Mouse (Mus musculus) heart, embryonic 16.5 days (tissue): ENCODE results near the gene Il31. TPM values are rescaled to one million over a fixed set of nuclear protein-coding genes. Genes with fewer than 3 reads are reported as not detected.

ENCODE experiments used
- ATAC-seq: fragments of 200-750 bp; cut with Nextera tagmentation; replicated peaks from 2 replicates; pipeline ENCODE4 v1.8.0; 2017; ENCODE audit warnings: moderate number of reproducible peaks; ENCODE audit not compliant: insufficient read depth, low FRiP score; ENCODE audit errors: extremely low read depth
- H3K27ac ChIP-seq: fragments of 300-500 bp; sonication (generic); 2 replicates; pipeline ENCODE4 v1.5.1; 2014; ENCODE audit warnings: mild to moderate bottlenecking, low read length, control low read depth, moderate library complexity
- H3K27me3 ChIP-seq: fragments of 300-500 bp; sonication (generic); 2 replicates; pipeline ENCODE4 v1.6.1; 2014; ENCODE audit warnings: low read length, mixed read lengths; ENCODE audit not compliant: control insufficient read depth, insufficient read depth
- H3K36me3 ChIP-seq: fragments of 300-500 bp; sonication (generic); 2 replicates; pipeline ENCODE4 v1.6.1; 2014; ENCODE audit not compliant: control insufficient read depth, insufficient read depth
- H3K4me1 ChIP-seq: fragments of 300-500 bp; sonication (generic); 2 replicates; pipeline ENCODE4 v1.6.1; 2014; ENCODE audit warnings: low read length, mixed read lengths; ENCODE audit not compliant: control insufficient read depth, insufficient read depth
- H3K4me2 ChIP-seq: fragments of 300-500 bp; sonication (generic); 2 replicates; pipeline ENCODE4 v1.6.1; 2014; ENCODE audit warnings: low read depth, mild to moderate bottlenecking, control low read depth, low read length
- H3K4me3 ChIP-seq: fragments of 300-500 bp; sonication (generic); 2 replicates; pipeline ENCODE4 v1.5.1; 2014; ENCODE audit warnings: mild to moderate bottlenecking, control low read depth, low read length
- H3K9ac ChIP-seq: fragments of 300-500 bp; sonication (generic); 2 replicates; pipeline ENCODE4 v1.6.1; 2014; ENCODE audit warnings: low read length, control low read depth
- H3K9me3 ChIP-seq: fragments of 300-500 bp; sonication (generic); replicated peaks from 2 replicates; pipeline ENCODE4 v1.6.1; 2016; ENCODE audit warnings: low read length; ENCODE audit not compliant: control insufficient read depth
- WGBS: fragments of 180-500 bp; shearing (Covaris S2); extraction: QIAGEN DNeasy Blood & Tissue Kit; methylation state at CpG from one replicate; pipeline ENCODE4 v1.1.7; 2014; 5-methylcytosine and 5-hydroxymethylcytosine counted together
- microRNA-seq: library from miRNA; unstranded; fragments of <30 nt; microRNA quantifications from one replicate; pipeline ENCODE4, GENCODE M21; 2017
- polyA plus RNA-seq: library from polyadenylated mRNA; unstranded; fragments of >200 nt; fragmentation: Nextera tagmentation; extraction: Ambion mirVana; gene quantifications from 2 replicates; pipeline ENCODE4 v1.2.1, GENCODE M21; 2015

The Il31 gene
- polyA plus RNA-seq, 1 experiment from 2014 or later: not detected

DNA sequence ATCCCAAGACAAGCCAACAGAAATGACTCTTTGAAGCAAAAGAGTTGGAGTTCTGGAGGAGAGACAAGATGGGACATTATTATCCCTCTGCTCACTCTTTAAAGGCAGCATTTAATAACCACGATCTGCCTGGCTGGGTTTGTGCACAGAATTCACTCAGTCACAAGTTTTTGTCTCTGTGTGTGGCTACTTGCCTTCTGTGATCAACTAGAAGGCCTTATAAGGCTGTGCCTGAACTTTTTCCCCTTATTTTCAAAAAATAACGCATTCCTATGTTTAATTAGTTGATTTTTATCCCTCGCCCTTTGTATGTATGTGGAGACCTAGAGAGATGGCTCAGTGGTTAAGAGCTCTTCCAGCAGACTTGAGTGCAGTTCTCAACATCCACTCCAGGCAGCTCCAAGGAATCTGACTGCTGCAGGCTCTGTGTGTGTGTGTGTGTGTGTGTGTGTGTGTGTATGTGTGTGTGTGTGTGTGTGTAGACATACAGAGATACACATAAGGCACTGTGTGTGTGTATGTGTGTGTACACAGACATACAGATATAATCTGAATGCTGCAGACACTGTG lies 56.9 kb downstream of the Il31 start:
- peak overlapping the region; percentile 71 for H3K27ac ChIP-seq
- peaks cover 26% of the 10 kb centered on the region for H3K4me1 ChIP-seq
- H3K9me3 ChIP-seq: no peaks in the 10 kb centered on the region
- H3K36me3 ChIP-seq: no peaks in the 10 kb centered on the region
- no peak overlapping the region for H3K9ac ChIP-seq
- H3K27me3 ChIP-seq: no peaks in the 10 kb centered on the region
- no peak overlapping the region for H3K4me3 ChIP-seq
- no peak for ATAC-seq
- H3K4me2 ChIP-seq: no peak overlapping the region
- 56% methylated on average over 3 of the region's 3 CpGs for WGBS

DNA sequence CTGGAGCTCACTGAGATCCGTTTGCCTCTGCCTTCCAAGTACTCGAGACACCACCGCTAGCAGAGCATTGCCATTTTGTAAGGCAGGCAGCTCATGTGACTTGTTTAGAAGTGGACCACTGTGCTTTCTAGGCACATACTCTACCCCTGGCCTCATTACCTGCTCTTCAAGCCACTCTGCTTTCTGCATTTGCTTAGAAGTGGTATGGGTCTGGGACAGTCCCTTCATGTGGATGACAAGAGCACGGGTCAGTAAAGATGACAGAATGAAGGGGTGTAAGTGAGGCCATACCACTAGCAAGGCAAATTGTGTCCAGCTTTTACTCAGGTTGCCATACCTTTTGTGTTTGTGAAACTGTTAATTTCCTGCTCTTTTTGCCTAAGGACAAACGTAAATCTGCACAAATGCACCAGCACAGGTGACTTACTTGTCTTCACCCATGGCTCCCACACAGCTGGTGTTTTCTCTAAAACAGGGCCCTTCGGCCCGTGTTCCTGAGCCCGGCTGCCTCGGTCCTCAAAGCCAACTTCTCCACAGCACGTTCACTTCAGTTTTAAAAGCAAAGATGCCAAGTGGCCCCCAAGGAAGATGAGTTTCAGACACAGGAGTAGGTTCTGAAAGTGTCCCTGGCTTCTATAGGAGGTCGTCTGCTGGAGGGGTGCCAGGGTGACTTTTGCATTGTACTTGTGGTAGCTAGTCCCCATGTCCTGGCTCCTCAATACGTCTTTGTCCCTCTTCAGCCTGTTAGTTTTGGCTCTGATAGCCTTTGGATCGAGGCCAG lies 57.6 kb downstream of the Il31 start:
- no peak; the same call in 1 of the 2 replicates for ATAC-seq
- Histone ChIP-seq H3K4me3 (no peak overlapping the region), H3K4me1 (peaks cover 26% of the 10 kb centered on the region), H3K36me3 (no peaks in the 10 kb centered on the region), H3K9me3 (peaks cover 1% of the 10 kb centered on the region), H3K9ac (no peak overlapping the region), H3K4me2 (no peak overlapping the region), H3K27ac (peak overlapping the region; percentile 71), H3K27me3 (no peaks in the 10 kb centered on the region)
- 49% methylated on average over 13 of the region's 13 CpGs for WGBS

Small RNAs within 50 kb of the gene (microRNA-seq; reads per million reads assigned to microRNA genes)
- gene Mir7647: not detected

Other genes with a start within 250 kb of the Il31 start
- gene Wdr66, start 237.4 kb downstream of the Il31 start, polyA plus RNA-seq: 3.1 and 3.7 TPM in 2 replicates
- gene Bcl7a, start 145.7 kb downstream of the Il31 start, polyA plus RNA-seq: 14.8 and 15.5 TPM in 2 replicates
- gene Mlxip, start 94.7 kb downstream of the Il31 start, polyA plus RNA-seq: 12.3 and 12.4 TPM in 2 replicates
- gene Lrrc43, start 184 bp downstream of the Il31 start, polyA plus RNA-seq: 0.07 and 0.09 TPM in 2 replicates
- 0.11 and 0.17 TPM in 2 replicates for gene B3gnt4, start 21.0 kb upstream of the Il31 start, polyA plus RNA-seq
- 103 and 105 TPM in 2 replicates for gene Diablo, start 34.7 kb upstream of the Il31 start, polyA plus RNA-seq
- 0.09 and 0.34 TPM in 2 replicates for gene Gm49027, start 36.0 kb upstream of the Il31 start, polyA plus RNA-seq
- 21.5 and 26.3 TPM in 2 replicates for gene Vps33a, start 83.5 kb upstream of the Il31 start, polyA plus RNA-seq
- gene Clip1, start 195.1 kb upstream of the Il31 start, polyA plus RNA-seq: 53.1 and 54.0 TPM in 2 replicates
- 53.5 and 58.5 TPM in 2 replicates for gene Zcchc8, start 231.6 kb upstream of the Il31 start, polyA plus RNA-seq